Mouse (Mus musculus) limb, embryonic 12.5 days (tissue): ENCODE results near the gene Olfr487. TPM values are rescaled to one million over a fixed set of nuclear protein-coding genes. Genes with fewer than 3 reads are reported as not detected.
"Not testable (repeated sequence)": the region's sequence is repeated elsewhere in the genome, so short reads cannot be mapped to it uniquely, and the experiment has no call there.

Source experiments
- ATAC-seq: fragments of 200-750 bp; cut with Nextera tagmentation; 2 replicates; pipeline ENCODE4 v1.8.0; 2017; ENCODE audit warnings: low read depth, moderate TSS enrichment; ENCODE audit not compliant: insufficient number of reproducible peaks, insufficient read depth, low FRiP score, low TSS enrichment
- H3K27ac ChIP-seq: fragments of 300-500 bp; sonication (generic); 2 replicates; pipeline ENCODE4 v1.5.1; 2016; ENCODE audit warnings: mild to moderate bottlenecking, moderate library complexity
- H3K27me3 ChIP-seq: fragments of 300-500 bp; sonication (generic); 2 replicates; pipeline ENCODE4 v1.6.1; 2016; ENCODE audit warnings: mild to moderate bottlenecking, moderate library complexity
- H3K36me3 ChIP-seq: fragments of 300-500 bp; sonication (generic); 2 replicates; pipeline ENCODE4 v1.6.1; 2016; ENCODE audit warnings: mild to moderate bottlenecking, moderate library complexity
- H3K4me1 ChIP-seq: fragments of 300-500 bp; sonication (generic); replicated peaks from 2 replicates; pipeline ENCODE4 v1.6.1; 2016
- H3K4me2 ChIP-seq: fragments of 300-500 bp; sonication (generic); 2 replicates; pipeline ENCODE4 v1.6.1; 2016; ENCODE audit warnings: mild to moderate bottlenecking, moderate library complexity
- H3K4me3 ChIP-seq: fragments of 300-500 bp; sonication (generic); replicated peaks from 2 replicates; pipeline ENCODE4 v1.5.1; 2016; ENCODE audit warnings: mild to moderate bottlenecking
- H3K9ac ChIP-seq: fragments of 300-500 bp; sonication (generic); replicated peaks from 2 replicates; pipeline ENCODE4 v1.6.1; 2016; ENCODE audit warnings: mild to moderate bottlenecking, moderate library complexity
- H3K9me3 ChIP-seq: fragments of 300-500 bp; sonication (generic); 2 replicates; pipeline ENCODE4 v1.6.1; 2016; ENCODE audit warnings: mild to moderate bottlenecking, moderate library complexity
- WGBS: fragments of 180-500 bp; shearing (Covaris S2); methylation state at CpG from one replicate; pipeline ENCODE4 v1.1.7; 2016; 5-methylcytosine and 5-hydroxymethylcytosine counted together
- polyA plus RNA-seq: library from polyadenylated mRNA; unstranded; fragments of >200 nt; fragmentation: Nextera tagmentation; extraction: Ambion mirVana; gene quantifications from 2 replicates; pipeline ENCODE4 v1.2.1, GENCODE M21; 2016

Gene Olfr487
- polyA plus RNA-seq: not detected in 2 replicates

- H3K4me3 ChIP-seq, H3K4me2 ChIP-seq: not testable (repeated sequence)
Observed at GRCm38 (mm10) chr7:108214536-108214935, at the start of gene Olfr487. TSS of gene Olfr487 (minus strand) at chr7:108214636.

GRCm38 (mm10) chr7:108258247-108258646 lies 43.8 kb upstream of the Olfr487 start, which contains the start of gene Olfr488:
TSS of gene Olfr488 (minus strand) at chr7:108258347.
- Histone ChIP-seq H3K36me3 (no peaks in the 10 kb centered on the region), H3K9ac (no peak within 1 kb of the TSS), H3K4me1 (no peaks in the 10 kb centered on the region), H3K27ac (no peak within 1 kb of the TSS), H3K9me3 (no peaks in the 10 kb centered on the region), H3K4me3 (no peak within 1 kb of the TSS), H3K27me3 (no peaks in the 10 kb centered on the region), H3K4me2 (no peak within 1 kb of the TSS)
- no peak for ATAC-seq

More at GRCm38 (mm10) chr7:108214536-108214935, at the start of gene Olfr487:
- H3K4me1 ChIP-seq, H3K9me3 ChIP-seq, ATAC-seq, H3K27me3 ChIP-seq, H3K27ac ChIP-seq, H3K9ac ChIP-seq, H3K36me3 ChIP-seq: not testable (repeated sequence)

- 77% methylated on average over 3 of the region's 3 CpGs for WGBS
- no peaks in the 10 kb centered on the region for H3K4me1 ChIP-seq
- no peak overlapping the region for H3K27ac ChIP-seq
- ATAC-seq: no peak
- no peak overlapping the region for H3K9ac ChIP-seq
- H3K27me3 ChIP-seq: no peaks in the 10 kb centered on the region
- H3K4me2 ChIP-seq: no peak overlapping the region
- no peaks in the 10 kb centered on the region for H3K9me3 ChIP-seq
- no peak overlapping the region for H3K4me3 ChIP-seq
- H3K36me3 ChIP-seq: no peaks in the 10 kb centered on the region
Observed at GRCm38 (mm10) chr7:108233551-108233950, 19.1 kb upstream of the Olfr487 start.

- no peak overlapping the region for H3K9ac ChIP-seq
- no peaks in the 10 kb centered on the region for H3K9me3 ChIP-seq
- H3K36me3 ChIP-seq: no peaks in the 10 kb centered on the region
- no peak overlapping the region for H3K27ac ChIP-seq
- H3K4me3 ChIP-seq: no peak overlapping the region
- no peaks in the 10 kb centered on the region for H3K27me3 ChIP-seq
- no peak overlapping the region for H3K4me2 ChIP-seq
- ATAC-seq: no peak
- H3K4me1 ChIP-seq: no peaks in the 10 kb centered on the region
- WGBS: 66% methylated on average over 6 of the region's 6 CpGs
Observed at GRCm38 (mm10) chr7:108196938-108197337, 17.5 kb downstream of the Olfr487 start.

GRCm38 (mm10) chr7:108196337-108196736 lies 18.1 kb downstream of the Olfr487 start:
- H3K36me3 ChIP-seq, H3K9me3 ChIP-seq, H3K27me3 ChIP-seq, ATAC-seq, H3K27ac ChIP-seq, H3K4me1 ChIP-seq, H3K4me2 ChIP-seq, H3K9ac ChIP-seq, H3K4me3 ChIP-seq: not testable (repeated sequence)
- WGBS: 65% methylated on average over 3 of the region's 3 CpGs

- H3K9ac ChIP-seq, H3K27me3 ChIP-seq, H3K4me3 ChIP-seq, H3K9me3 ChIP-seq, H3K36me3 ChIP-seq, H3K4me1 ChIP-seq, H3K4me2 ChIP-seq, H3K27ac ChIP-seq, ATAC-seq: not testable (repeated sequence)
- 72% methylated on average over 1 of the region's 1 CpGs for WGBS
Observed at GRCm38 (mm10) chr7:108192714-108193113, 21.7 kb downstream of the Olfr487 start.

GRCm38 (mm10) chr7:108191196-108191595 lies 23.2 kb downstream of the Olfr487 start:
- not testable (repeated sequence) for H3K27ac ChIP-seq, H3K36me3 ChIP-seq, H3K27me3 ChIP-seq, H3K4me2 ChIP-seq, H3K4me3 ChIP-seq, H3K9me3 ChIP-seq, H3K9ac ChIP-seq, ATAC-seq, H3K4me1 ChIP-seq
- WGBS: 77% methylated on average over 2 of the region's 2 CpGs

GRCm38 (mm10) chr7:108185237-108185636 lies 29.2 kb downstream of the Olfr487 start:
- H3K4me1 ChIP-seq, H3K9ac ChIP-seq, H3K9me3 ChIP-seq, ATAC-seq, H3K4me2 ChIP-seq, H3K27ac ChIP-seq, H3K4me3 ChIP-seq, H3K36me3 ChIP-seq, H3K27me3 ChIP-seq: not testable (repeated sequence)
- 91% methylated on average over 2 of the region's 2 CpGs for WGBS

- not testable (repeated sequence) for ATAC-seq, H3K9me3 ChIP-seq, H3K9ac ChIP-seq, H3K27ac ChIP-seq, H3K4me2 ChIP-seq, H3K4me1 ChIP-seq, H3K36me3 ChIP-seq, H3K27me3 ChIP-seq, H3K4me3 ChIP-seq
- 84% methylated on average over 3 of the region's 3 CpGs for WGBS
Observed at GRCm38 (mm10) chr7:108184401-108184800, 30.0 kb downstream of the Olfr487 start.

GRCm38 (mm10) chr7:108172642-108173041 lies 41.8 kb downstream of the Olfr487 start, which contains the start of gene Olfr486:
TSS of gene Olfr486 (minus strand) at chr7:108172742.
- not testable (repeated sequence) for H3K27ac ChIP-seq, ATAC-seq, H3K9ac ChIP-seq, H3K27me3 ChIP-seq, H3K4me1 ChIP-seq, H3K9me3 ChIP-seq, H3K4me2 ChIP-seq, H3K4me3 ChIP-seq, H3K36me3 ChIP-seq
- WGBS: 91% methylated on average over 1 of the region's 1 CpGs

GRCm38 (mm10) chr7:108159771-108160170 lies 54.7 kb downstream of the Olfr487 start, which contains the start of gene Olfr485:
TSS of gene Olfr485 (minus strand) at chr7:108159871.
- no peaks in the 10 kb centered on the region for H3K36me3 ChIP-seq
- no peak within 1 kb of the TSS for H3K4me2 ChIP-seq
- H3K9me3 ChIP-seq: no peaks in the 10 kb centered on the region
- no peak within 1 kb of the TSS for H3K9ac ChIP-seq
- no peaks in the 10 kb centered on the region for H3K4me1 ChIP-seq
- no peak within 1 kb of the TSS for H3K27ac ChIP-seq
- ATAC-seq: no peak
- no peak within 1 kb of the TSS for H3K4me3 ChIP-seq
- H3K27me3 ChIP-seq: no peaks in the 10 kb centered on the region
